Mouse (Mus musculus): ENCODE results near the gene Sv2a.

DNA sequence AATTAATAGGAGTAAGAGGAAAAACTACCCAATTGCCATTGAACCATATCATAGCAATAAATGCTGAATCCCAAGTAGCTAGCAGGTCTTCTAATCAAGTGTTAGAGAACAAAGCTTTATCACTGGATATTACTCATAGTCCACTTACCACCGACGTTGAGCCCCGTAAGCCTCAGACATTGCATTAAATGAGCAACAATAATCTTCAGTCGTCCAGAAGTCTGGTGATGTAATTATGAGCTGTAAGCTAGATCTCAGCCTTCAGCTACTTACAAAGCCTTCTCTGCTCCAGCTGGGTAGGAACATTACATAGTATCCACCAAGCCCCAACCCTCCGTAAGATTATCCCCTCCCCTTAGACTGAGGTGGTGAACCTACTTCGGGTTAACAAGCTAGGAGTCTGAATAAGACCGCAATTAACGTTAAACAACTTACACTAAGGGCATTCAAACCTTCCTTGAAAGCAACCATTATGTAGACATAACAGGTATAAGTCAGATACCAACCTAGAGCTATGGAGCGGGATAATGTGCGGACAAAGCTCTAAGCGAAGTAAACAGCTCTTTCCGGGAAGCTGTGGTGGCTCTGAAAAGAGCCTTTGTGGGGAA, 57.1 kb downstream of the Sv2a start:
- TF ChIP-seq POLR2A (IDR thresholded peaks at IDR 0.05; ENCODE audit: borderline replicate concordance, low read depth, low read length) (no peak), CTCF (IDR thresholded peaks at IDR 0.05; ENCODE audit: low read depth, low read length) (no peak)

All from bone marrow macrophage, adult 2 months (primary cell).